Mouse (Mus musculus): ENCODE data around the gene Prss27. TPM values are rescaled to one million over a fixed set of nuclear protein-coding genes. Genes with fewer than 3 reads are reported as not detected.

The Prss27 gene
- total RNA-seq, 2 experiments from 2014 or later: not detected

Small RNAs within 50 kb of the gene (microRNA-seq; reads per million reads assigned to microRNA genes)
- gene Gm27700: not detected

Other genes with a start within 250 kb of the Prss27 start
- gene Srrm2, start 247.6 kb upstream of the Prss27 start, total RNA-seq (2021): 100 to 1,000 TPM; 855 to 927 TPM
- 100 to 1,000 TPM; 364 to 381 TPM for gene Elob, start 209.0 kb upstream of the Prss27 start, total RNA-seq (2021)
- not detected for gene Prss33, start 202.1 kb upstream of the Prss27 start, total RNA-seq (2021)
- gene Prss32, start 194.3 kb upstream of the Prss27 start, total RNA-seq (2021): not detected
- gene Prss41, start 194.0 kb upstream of the Prss27 start, total RNA-seq (2021): 1 to 10 TPM; 1.6 to 1.9 TPM
- not detected for gene Prss21, start 170.1 kb upstream of the Prss27 start, total RNA-seq (2021)
- not detected for gene Dcpp1, start 157.3 kb upstream of the Prss27 start, total RNA-seq (2021)
- not detected for gene Dcpp2, start 157.3 kb upstream of the Prss27 start, total RNA-seq (2021)
- gene Dcpp3, start 120.7 kb upstream of the Prss27 start, total RNA-seq (2021): not detected
- not detected for gene Sbp, start 96.5 kb upstream of the Prss27 start, total RNA-seq (2021)
- gene Sbpl, start 82.9 kb upstream of the Prss27 start, total RNA-seq (2021): not detected
- not detected for gene Prss30, start 57.6 kb upstream of the Prss27 start, total RNA-seq (2021)
- gene Prss22, start 40.0 kb upstream of the Prss27 start, total RNA-seq (2021): not detected
- gene Kctd5, start 35.3 kb downstream of the Prss27 start, total RNA-seq (2021): 10 to 100 TPM; 34.4 to 34.5 TPM
- gene Pdpk1, start 112.8 kb downstream of the Prss27 start, total RNA-seq (2021): 10 to 100 TPM; 51.0 to 51.8 TPM
- 10 to 100 TPM; 44.9 to 46.8 TPM for gene Amdhd2, start 125.6 kb downstream of the Prss27 start, total RNA-seq (2021)
- 100 to 1,000 TPM; 344 to 347 TPM for gene Atp6v0c, start 131.6 kb downstream of the Prss27 start, total RNA-seq (2021)
- 10 to 100 TPM; 13.7 to 15.9 TPM for gene Tbc1d24, start 167.4 kb downstream of the Prss27 start, total RNA-seq (2021)
- 1 to 10 TPM; 7.6 to 8.2 TPM for gene Ntn3, start 171.4 kb downstream of the Prss27 start, total RNA-seq (2021)
- gene Tedc2, start 182.7 kb downstream of the Prss27 start, total RNA-seq (2021): 10 to 100 TPM; 13.8 to 17.6 TPM
- 10 to 100 TPM; 23.3 to 25.5 TPM for gene Ccnf, start 213.3 kb downstream of the Prss27 start, total RNA-seq (2021)